Mouse (Mus musculus) B cell, adult 67 days (primary cell): Measurements from ENCODE around the gene Khdc3. TPM values are rescaled to one million over a fixed set of nuclear protein-coding genes. Genes with fewer than 3 reads are reported as not detected.

Experiments used
- total RNA-seq, 2 experiments: library from RNA; stranded (reverse); gene quantifications; 4 replicates each; pipeline ENCODE4 v1.2.4; 2023

Khdc3 gene
- 1 to 10 TPM; 1.6 to 1.7 TPM for total RNA-seq

DNA sequence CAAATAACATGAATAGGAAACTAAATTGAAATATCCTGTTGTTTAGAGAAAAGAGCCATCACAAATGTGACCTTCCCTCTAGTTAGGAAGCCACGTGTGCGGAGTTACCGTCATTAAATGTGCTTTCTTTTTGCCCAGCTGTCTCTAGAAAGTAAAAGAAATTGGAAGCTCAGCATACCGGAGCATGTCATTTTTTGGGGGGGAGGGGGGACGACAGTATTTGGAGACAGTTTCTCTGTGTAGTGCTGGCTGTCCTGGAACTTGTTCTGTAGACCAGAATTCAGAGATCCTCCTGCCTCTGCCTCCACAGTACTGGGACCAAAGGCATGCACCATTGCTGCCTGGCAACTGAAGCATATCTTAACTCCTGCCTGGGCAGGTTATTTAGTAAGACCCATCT lies at the start of gene Khdc3:
Gene Khdc3, plus strand, starts transcription at position 301 of the 400 bp plus-strand sequence.

GRCm38 (mm10) chr9:73102181-73102580 lies 545 bp downstream of the Khdc3 start, which contains the start of gene Gm20509:
Gene Gm20509 (plus strand): TSS chr9:73102470.

DNA sequence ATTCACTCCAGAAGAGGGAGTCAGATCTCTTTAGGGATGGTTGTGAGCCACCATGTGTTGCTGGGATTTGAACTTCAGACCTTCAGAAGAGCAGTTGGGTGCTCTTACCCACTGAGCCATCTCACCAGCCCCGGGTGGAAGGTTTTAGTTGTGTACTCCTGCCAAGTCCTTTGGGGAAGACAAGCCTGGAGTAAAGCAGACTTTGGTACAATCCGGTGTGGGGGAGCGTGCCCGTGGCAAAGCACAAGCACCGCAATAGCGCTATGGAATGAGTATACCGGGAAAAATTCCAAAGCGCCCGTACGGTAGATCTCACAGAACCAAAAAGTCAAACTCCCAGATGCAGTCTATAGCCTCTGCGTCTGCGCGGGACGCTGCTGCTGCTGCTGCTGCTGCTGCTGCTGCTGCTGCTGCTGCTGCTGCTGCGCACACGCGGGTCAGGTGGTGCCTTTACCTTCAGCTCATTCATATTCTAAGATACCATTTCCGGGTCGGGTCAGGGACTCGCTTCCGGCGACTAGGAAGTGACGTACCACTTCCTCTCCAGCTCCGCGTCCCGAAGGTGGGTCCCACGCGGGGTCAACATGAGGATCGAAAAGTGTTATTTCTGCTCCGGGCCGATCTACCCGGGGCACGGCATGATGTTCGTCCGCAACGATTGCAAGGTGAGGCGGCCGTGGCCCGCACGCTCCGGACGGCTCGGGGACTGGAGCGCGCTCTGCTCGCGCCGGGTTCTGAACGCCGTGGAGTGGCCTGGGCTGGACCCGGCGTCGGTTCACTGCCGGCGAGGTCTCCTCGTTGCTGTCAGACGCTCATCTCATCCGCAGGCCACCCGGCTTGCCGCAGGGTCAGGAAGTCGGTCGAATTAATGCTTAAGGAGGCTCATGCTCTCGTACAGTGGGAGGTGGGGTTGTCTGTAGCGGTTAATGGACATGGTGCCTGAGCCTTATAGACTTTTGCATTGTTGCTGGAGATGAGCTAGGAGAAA lies 11.6 kb downstream of the Khdc3 start, which contains the start of gene Rsl24d1:
Gene Rsl24d1, plus strand, starts transcription at position 508 of the 988 bp plus-strand sequence.

Other genes with a start within 250 kb of the Khdc3 start
- gene Pygo1, start 176.2 kb upstream of the Khdc3 start, total RNA-seq, result not detected
- gene Dyx1c1, start 143.1 kb upstream of the Khdc3 start, total RNA-seq, result under 1 TPM in 1 of 2 experiments, not detected in 1; 0.44 TPM
- not detected for gene Gm44503, start 143.0 kb upstream of the Khdc3 start, total RNA-seq
- gene Ccpg1os, start 116.5 kb upstream of the Khdc3 start, total RNA-seq, result 1 to 10 TPM; 3.9 to 4.3 TPM
- 10 to 100 TPM; 44.8 to 50.0 TPM for gene Ccpg1, start 116.4 kb upstream of the Khdc3 start, total RNA-seq
- gene Pigb, start 61.5 kb upstream of the Khdc3 start, total RNA-seq, result 10 to 100 TPM; 12.7 to 21.8 TPM
- 10 to 100 TPM; 14.1 to 15.2 TPM for gene Rab27a, start 57.0 kb upstream of the Khdc3 start, total RNA-seq
- gene Gm20509, start 634 bp downstream of the Khdc3 start, total RNA-seq, result not detected
- gene Rsl24d1, start 11.6 kb downstream of the Khdc3 start, total RNA-seq, result 10 to 100 TPM; 67.1 to 67.8 TPM